Mouse (Mus musculus): ENCODE results near the gene Rnft2. TPM values are rescaled to one million over a fixed set of nuclear protein-coding genes. Genes with fewer than 3 reads are reported as not detected.
A peak's percentile ranks its signal among the peaks of the same experiment; 100 is the strongest.

Gene Rnft2
- polyA plus RNA-seq, 1 experiment from 2014 or later = 1.7 TPM

DNA sequence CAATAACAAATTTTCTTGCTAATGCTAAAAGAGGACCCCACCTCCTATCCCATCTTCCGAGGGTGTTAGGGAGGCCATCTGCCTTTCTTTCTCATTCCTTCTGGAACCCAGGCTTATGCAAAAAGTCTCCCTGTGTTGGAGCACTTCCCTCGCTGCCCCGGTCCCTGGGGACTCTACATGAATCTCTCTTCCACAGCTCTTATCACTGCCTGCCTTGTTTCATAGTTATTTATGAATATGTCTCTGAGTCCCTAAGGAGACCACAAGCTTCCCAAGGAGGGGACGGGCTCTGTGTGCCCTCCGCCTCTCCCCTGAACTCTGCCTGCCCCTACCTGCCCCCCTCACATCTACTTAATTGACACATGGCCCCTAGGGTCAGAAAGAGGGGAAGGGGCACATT lies 45.2 kb downstream of the Rnft2 start:
- H3K4me1 ChIP-seq (replicated peaks; ENCODE audit: control insufficient read depth, insufficient read depth, low read length) = no peaks in the 10 kb centered on the region
- H3K4me2 ChIP-seq = no peak overlapping the region
- no peak for DNase-seq (ENCODE audit: low spot score)
- ATAC-seq (replicated peaks; ENCODE audit: low FRiP score) = no peak
- no peak overlapping the region for H3K4me3 ChIP-seq (ENCODE audit: low read depth, low read length)
- WGBS = 57% methylated on average over 5 of the region's 5 CpGs
- no peaks in the 10 kb centered on the region for H3K27me3 ChIP-seq (replicated peaks; ENCODE audit: control insufficient read depth, insufficient read depth, low read length)
- no peak overlapping the region for H3K9ac ChIP-seq (ENCODE audit: low read depth, low read length)
- H3K9me3 ChIP-seq (ENCODE audit: control insufficient read depth, low read length) = no peaks in the 10 kb centered on the region
- H3K36me3 ChIP-seq (ENCODE audit: control insufficient read depth, insufficient read depth, low read length) = no peaks in the 10 kb centered on the region
- H3K27ac ChIP-seq (ENCODE audit: low read depth, low read length) = no peak overlapping the region

DNA sequence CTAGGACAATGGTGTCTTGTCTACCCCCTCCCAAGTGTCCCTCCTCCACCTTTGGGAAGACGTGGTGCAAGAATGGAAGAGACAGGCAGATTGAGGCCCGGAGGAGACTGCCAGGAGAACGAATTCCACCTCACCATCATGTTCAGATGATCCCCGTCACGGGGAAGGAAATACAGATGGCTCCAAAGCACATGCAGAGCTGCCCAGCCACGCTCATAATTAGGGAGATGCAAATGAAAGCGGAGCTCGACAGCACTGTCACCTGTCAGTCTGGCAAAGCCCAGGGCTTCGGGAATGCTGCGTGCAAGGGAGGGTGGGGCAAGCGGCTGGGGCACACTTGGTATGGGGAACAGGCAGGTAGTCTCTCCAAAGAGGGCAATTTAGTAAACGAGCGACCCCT lies 47.5 kb downstream of the Rnft2 start:
- ATAC-seq (replicated peaks; ENCODE audit: low FRiP score) = no peak

GRCm38 (mm10) chr5:118192221-118192620 lies 52.7 kb downstream of the Rnft2 start:
- 37% methylated on average over 18 of the region's 18 CpGs for WGBS
- no peak overlapping the region for H3K9ac ChIP-seq (ENCODE audit: low read depth, low read length)
- H3K36me3 ChIP-seq (ENCODE audit: control insufficient read depth, insufficient read depth, low read length) = no peaks in the 10 kb centered on the region
- H3K9me3 ChIP-seq (ENCODE audit: control insufficient read depth, low read length) = no peaks in the 10 kb centered on the region
- no peak for DNase-seq (ENCODE audit: low spot score)
- no peak overlapping the region for H3K27ac ChIP-seq (ENCODE audit: low read depth, low read length)
- ATAC-seq (replicated peaks; ENCODE audit: low FRiP score) = no peak
- H3K4me2 ChIP-seq = no peak overlapping the region
- H3K27me3 ChIP-seq (replicated peaks; ENCODE audit: control insufficient read depth, insufficient read depth, low read length) = peaks cover 25% of the 10 kb centered on the region
- no peaks in the 10 kb centered on the region for H3K4me1 ChIP-seq (replicated peaks; ENCODE audit: control insufficient read depth, insufficient read depth, low read length)
- H3K4me3 ChIP-seq (ENCODE audit: low read depth, low read length) = no peak overlapping the region

More for the DNA sequence above, 47.5 kb downstream of the Rnft2 start:
- no peak for DNase-seq (ENCODE audit: low spot score)
- 73% methylated on average over 13 of the region's 13 CpGs for WGBS
- Histone ChIP-seq H3K27ac (ENCODE audit: low read depth, low read length) (no peak overlapping the region), H3K27me3 (replicated peaks; ENCODE audit: control insufficient read depth, insufficient read depth, low read length) (peaks cover 12% of the 10 kb centered on the region), H3K9ac (ENCODE audit: low read depth, low read length) (no peak overlapping the region), H3K4me1 (replicated peaks; ENCODE audit: control insufficient read depth, insufficient read depth, low read length) (no peaks in the 10 kb centered on the region), H3K4me3 (ENCODE audit: low read depth, low read length) (no peak overlapping the region), H3K36me3 (ENCODE audit: control insufficient read depth, insufficient read depth, low read length) (no peaks in the 10 kb centered on the region), H3K9me3 (ENCODE audit: control insufficient read depth, low read length) (no peaks in the 10 kb centered on the region), H3K4me2 (no peak overlapping the region)

- Histone ChIP-seq H3K4me2 (no peak overlapping the region), H3K4me3 (ENCODE audit: low read depth, low read length) (no peak overlapping the region), H3K36me3 (ENCODE audit: control insufficient read depth, insufficient read depth, low read length) (no peaks in the 10 kb centered on the region), H3K27me3 (replicated peaks; ENCODE audit: control insufficient read depth, insufficient read depth, low read length) (peaks cover 25% of the 10 kb centered on the region), H3K9me3 (ENCODE audit: control insufficient read depth, low read length) (no peaks in the 10 kb centered on the region), H3K4me1 (replicated peaks; ENCODE audit: control insufficient read depth, insufficient read depth, low read length) (no peaks in the 10 kb centered on the region), H3K27ac (ENCODE audit: low read depth, low read length) (no peak overlapping the region), H3K9ac (ENCODE audit: low read depth, low read length) (no peak overlapping the region)
- no peak for DNase-seq (ENCODE audit: low spot score)
- 77% methylated on average over 9 of the region's 9 CpGs for WGBS
- no peak for ATAC-seq (replicated peaks; ENCODE audit: low FRiP score)
Observed at GRCm38 (mm10) chr5:118190491-118190890, 54.4 kb downstream of the Rnft2 start.

DNA sequence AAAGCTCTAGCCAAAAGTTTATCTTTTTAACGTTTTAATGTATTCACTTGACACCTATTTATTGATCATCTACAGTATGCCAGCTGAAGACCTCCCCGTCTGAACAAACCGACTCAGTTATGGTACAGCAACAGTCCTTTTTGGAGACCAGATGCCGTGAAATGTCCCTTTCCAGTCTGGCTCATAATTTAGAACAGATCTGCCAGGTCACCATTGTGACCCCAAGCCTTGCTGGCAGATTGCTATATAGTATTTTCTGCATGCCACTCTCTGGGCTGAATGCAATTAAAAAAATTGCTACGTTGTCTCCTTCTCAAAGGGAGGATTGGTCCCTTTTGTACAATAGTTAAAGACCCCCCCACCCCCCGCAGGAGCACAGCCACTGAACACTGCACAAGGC lies 56.6 kb downstream of the Rnft2 start:
- 59% methylated on average over 6 of the region's 6 CpGs for WGBS
- Histone ChIP-seq H3K4me1 (replicated peaks; ENCODE audit: control insufficient read depth, insufficient read depth, low read length) (no peaks in the 10 kb centered on the region), H3K27me3 (replicated peaks; ENCODE audit: control insufficient read depth, insufficient read depth, low read length) (peaks cover 20% of the 10 kb centered on the region), H3K9ac (ENCODE audit: low read depth, low read length) (no peak overlapping the region), H3K4me3 (ENCODE audit: low read depth, low read length) (no peak overlapping the region), H3K36me3 (ENCODE audit: control insufficient read depth, insufficient read depth, low read length) (no peaks in the 10 kb centered on the region), H3K27ac (ENCODE audit: low read depth, low read length) (no peak overlapping the region), H3K9me3 (ENCODE audit: control insufficient read depth, low read length) (no peaks in the 10 kb centered on the region), H3K4me2 (no peak overlapping the region)
- ATAC-seq (replicated peaks; ENCODE audit: low FRiP score) = no peak
- DNase-seq (ENCODE audit: low spot score) = no peak

- Histone ChIP-seq H3K36me3 (ENCODE audit: control insufficient read depth, insufficient read depth, low read length) (no peaks in the 10 kb centered on the region), H3K9me3 (ENCODE audit: control insufficient read depth, low read length) (no peaks in the 10 kb centered on the region), H3K9ac (ENCODE audit: low read depth, low read length) (no peak overlapping the region), H3K4me1 (replicated peaks; ENCODE audit: control insufficient read depth, insufficient read depth, low read length) (no peaks in the 10 kb centered on the region), H3K4me2 (no peak overlapping the region), H3K27ac (ENCODE audit: low read depth, low read length) (no peak overlapping the region), H3K4me3 (ENCODE audit: low read depth, low read length) (no peak overlapping the region), H3K27me3 (replicated peaks; ENCODE audit: control insufficient read depth, insufficient read depth, low read length) (peaks cover 13% of the 10 kb centered on the region)
- ATAC-seq (replicated peaks; ENCODE audit: low FRiP score) = no peak
- WGBS = 81% methylated on average over 9 of the region's 9 CpGs
- DNase-seq (ENCODE audit: low spot score) = no peak
Observed at GRCm38 (mm10) chr5:118186903-118187633, 57.8 kb downstream of the Rnft2 start.

GRCm38 (mm10) chr5:118177640-118178039 lies 67.3 kb downstream of the Rnft2 start:
- no peak overlapping the region for H3K4me2 ChIP-seq
- WGBS = 75% methylated on average over 7 of the region's 7 CpGs
- H3K4me1 ChIP-seq (replicated peaks; ENCODE audit: control insufficient read depth, insufficient read depth, low read length) = no peaks in the 10 kb centered on the region
- no peak overlapping the region for H3K4me3 ChIP-seq (ENCODE audit: low read depth, low read length)
- no peaks in the 10 kb centered on the region for H3K36me3 ChIP-seq (ENCODE audit: control insufficient read depth, insufficient read depth, low read length)
- DNase-seq (ENCODE audit: low spot score) = no peak
- no peak for ATAC-seq (replicated peaks; ENCODE audit: low FRiP score)
- no peak overlapping the region for H3K9ac ChIP-seq (ENCODE audit: low read depth, low read length)
- no peak overlapping the region for H3K27ac ChIP-seq (ENCODE audit: low read depth, low read length)
- 0 out of 2 replicates have a peak, but pooled peaks cover 4% of the 10 kb centered on the region for H3K9me3 ChIP-seq (ENCODE audit: control insufficient read depth, low read length)
- peaks cover 28% of the 10 kb centered on the region for H3K27me3 ChIP-seq (replicated peaks; ENCODE audit: control insufficient read depth, insufficient read depth, low read length)

DNA sequence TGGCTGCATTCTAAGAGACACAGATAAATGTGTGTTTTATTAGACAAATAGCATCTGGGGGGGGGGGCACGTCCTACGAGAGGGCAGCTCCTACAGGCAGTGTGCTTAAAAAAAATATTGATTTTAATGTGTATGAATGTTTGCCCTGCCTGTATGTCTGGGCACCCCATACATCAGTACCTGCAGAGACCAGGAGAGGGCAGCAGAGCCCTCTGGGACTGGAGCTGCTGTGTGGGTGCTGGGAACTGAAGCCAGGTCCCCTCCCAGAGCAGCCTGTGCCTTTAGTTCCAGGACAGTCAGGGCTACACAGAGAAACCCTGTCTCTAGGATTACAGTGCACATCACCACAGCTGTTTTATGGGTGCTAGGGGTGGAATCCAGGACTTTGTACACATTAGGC lies 69.8 kb downstream of the Rnft2 start:
- 11% methylated on average over 2 of the region's 2 CpGs for WGBS
- H3K4me1 ChIP-seq (replicated peaks; ENCODE audit: control insufficient read depth, insufficient read depth, low read length) = peaks cover 3% of the 10 kb centered on the region
- no peak overlapping the region for H3K4me2 ChIP-seq
- H3K36me3 ChIP-seq (ENCODE audit: control insufficient read depth, insufficient read depth, low read length) = no peaks in the 10 kb centered on the region
- H3K9ac ChIP-seq (ENCODE audit: low read depth, low read length) = no peak overlapping the region
- H3K27ac ChIP-seq (ENCODE audit: low read depth, low read length) = no peak overlapping the region
- DNase-seq (ENCODE audit: low spot score) (no peak), ATAC-seq (replicated peaks; ENCODE audit: low FRiP score) (no peak)
- H3K27me3 ChIP-seq (replicated peaks; ENCODE audit: control insufficient read depth, insufficient read depth, low read length) = peaks cover 53% of the 10 kb centered on the region
- H3K4me3 ChIP-seq (ENCODE audit: low read depth, low read length) = no peak overlapping the region
- 0 out of 2 replicates have a peak, but pooled peaks cover 4% of the 10 kb centered on the region for H3K9me3 ChIP-seq (ENCODE audit: control insufficient read depth, low read length)

DNA sequence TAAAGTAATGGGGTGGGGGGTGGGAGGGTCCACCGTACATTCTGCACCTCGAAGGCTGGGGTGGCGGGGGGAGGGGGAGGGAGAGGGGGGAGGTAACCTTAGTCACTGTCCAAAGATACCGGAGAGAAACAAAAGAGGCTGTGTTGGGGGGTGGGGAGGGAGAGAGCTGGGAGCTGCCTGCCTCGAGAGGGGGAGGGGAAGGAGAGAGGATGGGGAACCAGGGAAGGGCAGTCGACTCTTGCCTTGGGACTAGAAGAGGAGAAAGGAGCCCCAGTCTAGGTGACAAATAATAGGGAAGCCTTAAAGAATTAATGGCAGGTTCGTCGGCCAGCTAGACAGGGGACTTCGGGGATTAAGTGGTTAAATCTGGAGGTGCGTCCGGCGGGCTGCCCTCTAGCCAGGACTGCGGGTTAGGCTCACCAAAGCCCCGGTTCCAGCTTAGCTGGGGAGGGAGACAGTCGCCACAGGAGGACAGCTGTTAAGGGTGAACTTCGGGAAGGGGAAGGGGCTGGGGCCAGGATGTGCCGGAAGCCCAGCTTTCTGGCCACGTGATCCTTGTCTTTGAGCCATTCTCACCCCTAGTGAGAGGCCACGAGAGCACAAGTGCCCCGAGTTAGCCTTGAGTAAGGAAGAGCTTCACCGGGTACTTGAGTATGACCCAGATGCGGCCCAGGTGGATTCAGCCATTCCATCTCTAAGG lies 70.5 kb downstream of the Rnft2 start:
- H3K36me3 ChIP-seq (ENCODE audit: control insufficient read depth, insufficient read depth, low read length) = no peaks in the 10 kb centered on the region

More for the DNA sequence above, 70.5 kb downstream of the Rnft2 start:
- peaks cover 3% of the 10 kb centered on the region for H3K4me1 ChIP-seq (replicated peaks; ENCODE audit: control insufficient read depth, insufficient read depth, low read length)
- no peak for ATAC-seq (replicated peaks; ENCODE audit: low FRiP score)
- no peak overlapping the region for H3K9ac ChIP-seq (ENCODE audit: low read depth, low read length)
- H3K4me2 ChIP-seq = peak overlapping the region; percentile 56
- 2% methylated on average over 22 of the region's 22 CpGs for WGBS
- DNase-seq (ENCODE audit: low spot score) = peak; percentile 46
- no peak overlapping the region for H3K27ac ChIP-seq (ENCODE audit: low read depth, low read length)
- peaks cover 59% of the 10 kb centered on the region for H3K27me3 ChIP-seq (replicated peaks; ENCODE audit: control insufficient read depth, insufficient read depth, low read length)
- H3K4me3 ChIP-seq (ENCODE audit: low read depth, low read length) = peak overlapping the region; percentile 30
- H3K9me3 ChIP-seq (ENCODE audit: control insufficient read depth, low read length) = 0 out of 2 replicates have a peak, but pooled peaks cover 4% of the 10 kb centered on the region
